Mouse (Mus musculus) adrenal gland, postnatal 10 days (tissue): Measurements from ENCODE around the gene Zfp442. TPM values are rescaled to one million over a fixed set of nuclear protein-coding genes. Genes with fewer than 3 reads are reported as not detected.
"Not testable (repeated sequence)": the region's sequence is repeated elsewhere in the genome, so short reads cannot be mapped to it uniquely, and the experiment has no call there.

Source experiments
- DNase-seq: peaks from one replicate; pipeline ENCODE4 v3.0.0; 2021; ENCODE audit warnings: mixed read lengths
- long read RNA-seq, 2 experiments: library from polyadenylated mRNA; stranded (forward); transcript quantifications; one replicate each; pipeline ENCODE4 v2.0.0; 2021
- total RNA-seq, 2 experiments: library from RNA; stranded (reverse); gene quantifications; 2 replicates each; pipeline ENCODE4 v1.2.3; 2021

Zfp442 gene
- total RNA-seq: 1 to 10 TPM; 3.9 to 6.1 TPM
- long read RNA-seq, experiment 1, partial matches to known transcripts: 1 of 3 reads
- long read RNA-seq, experiment 1, other reads (novel, unspliced or antisense): 1 of 3 reads
- long read RNA-seq, experiment 2, partial matches to known transcripts: 0 of 1 reads
- long read RNA-seq, experiment 2, other reads (novel, unspliced or antisense): 1 of 1 reads

DNA sequence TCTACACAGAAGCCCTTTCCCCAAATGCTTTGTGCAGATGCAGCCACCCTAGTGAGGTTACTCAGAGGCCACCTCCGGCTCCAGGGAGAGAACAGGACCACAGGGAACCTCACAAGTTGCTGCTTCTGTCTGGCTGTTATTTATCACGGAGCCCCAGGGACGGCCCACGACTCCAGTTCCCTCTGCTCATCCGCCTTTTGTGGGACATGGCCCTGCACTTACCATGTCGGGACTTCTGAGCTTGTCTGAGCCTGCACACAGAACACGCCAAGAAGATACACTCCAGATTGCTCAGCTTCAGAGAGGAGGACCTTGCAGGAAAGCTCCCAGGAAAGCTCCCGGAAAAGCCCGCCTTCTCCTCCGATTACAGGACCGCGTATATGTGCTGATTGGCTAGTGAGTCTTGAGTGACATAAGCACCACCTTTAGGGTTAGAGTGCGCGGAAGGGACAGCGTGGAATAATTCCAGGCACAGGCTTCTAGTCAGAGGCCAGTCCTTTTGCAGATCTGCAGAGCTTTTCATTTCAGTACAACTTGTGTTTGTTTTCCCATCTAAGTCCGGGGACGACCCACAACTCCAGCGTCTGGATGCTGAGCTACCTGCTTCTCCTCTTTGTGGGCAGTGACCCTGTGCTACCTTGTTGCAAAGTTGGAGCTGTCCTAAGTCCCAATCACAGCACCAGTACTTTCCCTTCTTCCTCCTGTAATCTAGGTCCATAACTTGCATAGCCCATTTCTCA is at the start of gene Zfp442:
Gene Zfp442, minus strand, starts transcription at position 307 of the 740 bp plus-strand sequence.
- DNase-seq: peak; percentile 78

DNA sequence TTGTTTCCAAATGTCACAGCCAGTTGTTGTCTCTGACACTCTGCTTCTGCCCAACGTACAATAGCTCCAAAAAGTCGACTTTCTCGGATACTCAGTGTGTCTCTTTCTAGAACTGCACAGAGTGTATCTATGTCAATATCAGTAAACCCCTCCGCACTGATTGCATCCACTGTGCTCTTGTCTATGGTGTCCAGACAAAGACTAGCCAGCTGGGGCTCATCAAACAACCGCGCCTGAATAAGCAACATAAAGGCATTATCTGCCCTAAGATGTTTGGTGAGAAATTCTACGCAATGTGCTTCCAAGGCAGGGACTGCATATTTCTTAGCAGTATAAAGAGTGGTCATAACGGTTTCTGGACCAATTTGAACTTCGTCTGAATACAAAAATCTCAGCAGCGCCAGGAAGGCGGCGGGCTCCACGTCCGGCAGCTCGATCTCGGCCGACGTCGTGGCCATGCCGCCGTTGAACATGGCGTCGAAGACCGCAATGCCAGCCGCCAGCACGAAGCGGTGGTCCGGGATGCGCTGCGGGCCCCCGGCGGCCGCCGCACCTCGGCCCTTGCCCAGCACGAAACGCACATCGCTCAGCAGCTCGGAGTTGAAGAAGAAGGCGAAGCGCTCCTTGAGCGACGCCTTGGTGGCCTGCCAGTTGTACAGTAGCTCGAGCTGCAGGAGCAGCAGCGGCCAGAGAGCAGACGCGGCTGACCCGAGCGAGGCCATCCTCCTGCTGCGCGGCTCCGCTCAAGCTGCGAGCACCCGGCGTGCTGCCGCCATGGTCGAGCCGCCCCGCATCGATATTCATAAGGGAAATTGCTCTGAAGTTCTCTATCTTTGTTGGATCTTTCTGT is 49.1 kb upstream of the Zfp442 start:
- DNase-seq: not testable (repeated sequence)

GRCm38 (mm10) chr2:150493031-150493430 is 41.7 kb upstream of the Zfp442 start:
- no peak for DNase-seq

- DNase-seq: peak; percentile 28
These were observed 33.9 kb upstream of the Zfp442 start, which contains the start of gene Zfp345 for GRCm38 (mm10) chr2:150484939-150485778. Zfp345 (minus strand) TSS chr2:150485091.

GRCm38 (mm10) chr2:150439084-150439483 is 12.2 kb downstream of the Zfp442 start:
- DNase-seq: peak; percentile 6

GRCm38 (mm10) chr2:150412146-150412545 is 39.1 kb downstream of the Zfp442 start:
- not testable (repeated sequence) for DNase-seq

DNA sequence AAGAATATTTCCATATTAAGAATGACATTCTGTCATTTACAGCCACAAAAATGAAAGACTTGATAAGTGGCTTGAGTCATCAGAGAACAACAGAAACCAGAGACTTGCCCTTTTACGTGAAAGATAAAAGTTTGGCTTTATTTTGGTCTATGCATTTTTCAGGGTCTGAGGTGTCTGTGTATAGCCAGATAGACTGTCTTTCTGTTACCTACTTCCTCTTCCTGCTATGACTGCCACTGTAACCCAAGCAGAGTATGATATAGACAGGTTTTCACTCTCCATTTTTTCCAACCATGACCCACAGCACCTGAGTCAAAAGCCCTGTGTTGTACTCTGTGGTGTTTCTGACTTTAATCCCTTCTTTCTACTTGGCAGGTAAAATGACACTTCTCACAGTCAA is 61.1 kb downstream of the Zfp442 start:
- DNase-seq: no peak

DNA sequence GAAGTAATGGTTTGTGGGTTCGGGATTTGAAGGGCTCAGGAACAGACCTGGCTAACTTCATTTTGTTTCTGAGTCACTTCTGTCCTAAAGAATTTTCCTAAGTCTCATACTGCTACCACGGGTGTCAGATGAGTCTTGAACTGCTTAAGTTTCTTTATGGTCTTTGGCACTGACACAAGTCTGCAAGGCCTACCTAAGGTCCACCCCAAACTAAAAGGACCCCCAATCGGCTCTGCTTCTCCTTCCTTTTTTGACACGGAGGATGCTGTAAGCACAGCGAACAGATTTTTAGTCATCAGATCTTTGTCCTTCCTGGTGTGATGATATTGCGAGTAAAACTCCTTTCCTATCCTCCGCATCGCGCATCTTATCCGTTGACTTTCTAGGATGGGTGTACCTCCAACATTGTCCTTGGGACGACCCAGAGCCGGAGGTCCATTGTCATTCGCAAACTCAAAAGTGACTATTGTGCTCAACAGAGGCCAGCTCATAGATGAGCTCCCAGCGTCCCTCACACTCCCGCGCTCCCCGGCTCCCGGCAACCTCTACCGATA is 65.7 kb downstream of the Zfp442 start:
- DNase-seq: not testable (repeated sequence)

- DNase-seq: no peak
These were observed 88.4 kb downstream of the Zfp442 start for GRCm38 (mm10) chr2:150362878-150363229.

- DNase-seq: peak; percentile 93
These were observed 89.0 kb downstream of the Zfp442 start, which contains the start of gene 3300002I08Rik for GRCm38 (mm10) chr2:150362113-150362877. 3300002I08Rik (minus strand) TSS chr2:150362765.

Other genes starting within 250 kb of the Zfp442 start
- 1 to 10 TPM; 5.2 to 8.2 TPM for gene Zfp937, start 233.4 kb downstream of the Zfp442 start, total RNA-seq
- 1 to 10 TPM; 5.6 to 7.7 TPM for gene Gm21994, start 195.9 kb downstream of the Zfp442 start, total RNA-seq
- gene Gm14124, start 194.0 kb downstream of the Zfp442 start, total RNA-seq: under 1 TPM; 0.18 to 0.33 TPM
- gene Gm10130, start 127.8 kb downstream of the Zfp442 start, total RNA-seq: 1 to 10 TPM; 2.0 to 3.5 TPM
- 1 to 10 TPM; 3.4 to 6.6 TPM for gene 3300002I08Rik, start 88.7 kb downstream of the Zfp442 start, total RNA-seq
- gene Zfp345, start 33.6 kb upstream of the Zfp442 start, total RNA-seq: 1 to 10 TPM in 1 of 2 experiments, under 1 TPM in 1; 0.78 to 1.1 TPM
- 1 to 10 TPM in 1 of 2 experiments, under 1 TPM in 1; 0.30 to 1.1 TPM for gene Cst7, start 118.9 kb upstream of the Zfp442 start, total RNA-seq
- gene Apmap, start 157.1 kb upstream of the Zfp442 start, total RNA-seq: 100 to 1,000 TPM; 145 to 167 TPM
- 10 to 100 TPM; 64.7 to 68.9 TPM for gene Acss1, start 217.0 kb upstream of the Zfp442 start, total RNA-seq
- gene Vsx1, start 237.9 kb upstream of the Zfp442 start, total RNA-seq: not detected